Mouse (Mus musculus) embryonic fibroblast, embryonic 13.5 days (primary cell): Measurements from ENCODE around the gene Tenm2.

Experiments
- CTCF ChIP-seq: IDR thresholded peaks from 2 replicates; pipeline ENCODE4 v1.5.1; 2011; ENCODE audit warnings: mild to moderate bottlenecking, control low read depth, low read length, moderate library complexity, borderline replicate concordance; ENCODE audit not compliant: insufficient read depth
- POLR2A ChIP-seq: IDR thresholded peaks from 2 replicates; pipeline ENCODE4 v1.6.1; 2011; ENCODE audit warnings: low read depth, mild to moderate bottlenecking, control low read depth, low read length, moderate library complexity

DNA sequence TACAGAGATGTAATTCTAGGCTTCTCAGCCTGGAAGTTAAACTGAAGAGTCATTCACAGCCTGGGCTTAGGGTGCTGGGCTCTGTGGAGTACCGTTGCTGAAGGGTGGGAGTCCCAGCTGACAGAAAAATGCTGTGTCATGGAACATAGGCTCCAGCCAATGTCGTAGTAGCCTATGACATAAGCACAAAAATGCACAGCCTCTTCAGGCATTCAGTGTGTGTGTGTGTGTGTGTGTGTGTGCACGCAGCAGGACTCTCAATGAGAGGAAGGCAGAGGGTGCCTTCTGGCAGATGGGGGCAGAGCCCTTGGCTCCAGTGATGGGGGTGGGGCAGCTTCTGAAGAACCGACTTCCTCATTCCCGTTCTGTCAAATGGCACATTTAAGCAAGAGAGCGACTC is 1083.5 kb downstream of the Tenm2 start:
- TF ChIP-seq CTCF = no peak
- no peak for TF ChIP-seq POLR2A
